Mouse (Mus musculus): ENCODE results near the gene Psmf1.

DNA sequence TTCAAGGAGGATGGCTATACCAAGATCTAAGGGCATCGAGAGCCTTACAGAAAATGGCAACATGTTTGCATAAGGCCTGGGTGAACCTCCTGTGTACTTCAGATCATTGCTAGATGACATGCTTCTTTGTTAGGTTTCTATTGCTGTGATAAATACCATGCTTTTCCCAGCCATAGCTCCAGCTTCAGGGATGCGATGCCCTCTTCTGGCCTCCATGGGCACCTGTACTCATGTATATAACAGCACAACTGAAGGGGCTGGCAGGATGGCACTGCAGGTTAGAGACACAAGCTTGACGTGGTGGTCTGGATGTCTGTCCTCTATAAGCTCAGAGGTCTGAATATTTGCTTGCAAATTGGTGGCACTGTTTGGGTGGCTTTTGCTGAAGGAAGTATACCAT lies 61.6 kb downstream of the Psmf1 start:
- TF ChIP-seq GATA1 (IDR thresholded peaks at IDR 0.05; ENCODE audit: low read length) = no peak
- TF ChIP-seq TAL1 (IDR thresholded peaks at IDR 0.05; ENCODE audit: low read length) = no peak
